Mouse (Mus musculus): ENCODE results near the gene Trim43c. TPM values are rescaled to one million over a fixed set of nuclear protein-coding genes. Genes with fewer than 3 reads are reported as not detected.
"Not testable (repeated sequence)": the region's sequence is repeated elsewhere in the genome, so short reads cannot be mapped to it uniquely, and the experiment has no call there.

The Trim43c gene
- not detected in 2 replicates for polyA plus RNA-seq (2015; fragmentation: Nextera tagmentation; extraction: Ambion mirVana)

DNA sequence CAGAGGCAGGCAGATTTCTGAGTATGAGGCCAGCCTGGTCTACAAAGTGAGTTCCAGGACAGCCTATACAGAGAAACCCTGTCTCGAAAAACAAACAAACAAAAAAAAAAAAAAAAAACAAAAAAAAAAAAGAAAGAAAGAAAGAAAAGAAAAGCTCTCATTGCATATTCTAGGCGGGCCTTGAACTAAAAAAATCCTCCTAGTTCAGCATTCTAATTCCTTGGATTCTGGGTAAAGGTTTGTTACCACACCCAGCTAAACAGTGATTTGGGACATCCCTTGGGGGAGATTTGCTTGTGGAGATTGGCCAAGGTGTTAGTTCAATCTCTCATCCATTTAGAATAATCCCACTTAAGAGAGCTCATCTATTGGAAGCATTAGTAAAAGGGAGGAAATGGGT, at the start of gene Trim43c:
TSS of gene Trim43c (plus strand) at position 301 of the 400 bp plus-strand sequence.
- WGBS, result 85% methylated on average over 1 of the region's 2 CpGs
- not testable (repeated sequence) for H3K9ac ChIP-seq (ENCODE audit: low read depth, low read length); H3K4me1 ChIP-seq (replicated peaks; ENCODE audit: control insufficient read depth, insufficient read depth, low read length); ATAC-seq; H3K36me3 ChIP-seq (ENCODE audit: control insufficient read depth, insufficient read depth); H3K9me3 ChIP-seq (ENCODE audit: control insufficient read depth); H3K27ac ChIP-seq (ENCODE audit: low read depth, low read length); H3K4me2 ChIP-seq (replicated peaks; ENCODE audit: low read depth); H3K4me3 ChIP-seq (ENCODE audit: low read depth, low read length); H3K27me3 ChIP-seq (replicated peaks; ENCODE audit: control insufficient read depth, insufficient read depth, low read length)

DNA sequence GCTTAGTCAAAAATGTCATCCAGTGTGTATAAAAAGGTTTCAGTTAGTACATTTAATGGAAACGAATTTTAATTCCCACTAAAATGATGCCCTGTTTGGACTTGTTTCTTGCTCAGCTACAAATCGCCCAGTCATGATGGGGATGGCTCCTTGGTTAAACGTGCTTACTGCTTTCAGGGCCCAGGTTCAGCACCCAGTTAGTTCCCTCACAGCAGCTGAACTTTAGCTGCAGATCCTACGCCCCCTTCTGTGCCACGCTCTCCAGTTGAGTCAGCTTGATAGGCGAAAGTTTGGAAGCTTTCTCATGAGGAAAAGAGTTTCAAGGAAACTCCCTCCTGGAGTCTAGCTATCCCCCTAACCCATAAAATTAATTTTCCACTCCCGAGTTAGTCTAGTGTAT, 14.1 kb downstream of the Trim43c start:
- WGBS, result 49% methylated on average over 7 of the region's 7 CpGs
- not testable (repeated sequence) for H3K4me3 ChIP-seq (ENCODE audit: low read depth, low read length); H3K4me1 ChIP-seq (replicated peaks; ENCODE audit: control insufficient read depth, insufficient read depth, low read length); H3K36me3 ChIP-seq (ENCODE audit: control insufficient read depth, insufficient read depth); H3K27ac ChIP-seq (ENCODE audit: low read depth, low read length); H3K9ac ChIP-seq (ENCODE audit: low read depth, low read length); H3K9me3 ChIP-seq (ENCODE audit: control insufficient read depth); H3K27me3 ChIP-seq (replicated peaks; ENCODE audit: control insufficient read depth, insufficient read depth, low read length); ATAC-seq; H3K4me2 ChIP-seq (replicated peaks; ENCODE audit: low read depth)

GRCm38 (mm10) chr9:88858566-88859492, 19.9 kb downstream of the Trim43c start:
- ATAC-seq, result peak; percentile 99
- 0 out of 2 replicates have a peak, but pooled peaks have one; percentile 11 for TF ChIP-seq CTCF (IDR thresholded peaks at IDR 0.05; ENCODE audit: low read depth)
- H3K36me3 ChIP-seq (ENCODE audit: control insufficient read depth, insufficient read depth), result not testable (repeated sequence)

More at GRCm38 (mm10) chr9:88858566-88859492, 19.9 kb downstream of the Trim43c start:
- WGBS, result 2% methylated on average over 46 of the region's 52 CpGs
- not testable (repeated sequence) for H3K27ac ChIP-seq (ENCODE audit: low read depth, low read length); H3K27me3 ChIP-seq (replicated peaks; ENCODE audit: control insufficient read depth, insufficient read depth, low read length); H3K9ac ChIP-seq (ENCODE audit: low read depth, low read length); H3K4me1 ChIP-seq (replicated peaks; ENCODE audit: control insufficient read depth, insufficient read depth, low read length); H3K9me3 ChIP-seq (ENCODE audit: control insufficient read depth)
- Histone ChIP-seq H3K4me3 (ENCODE audit: low read depth, low read length) (peak overlapping the region; percentile 40), H3K4me2 (replicated peaks; ENCODE audit: low read depth) (peak overlapping the region; percentile 68)

Other genes starting within 250 kb of the Trim43c start
- gene Mthfsl, start 118.9 kb upstream of the Trim43c start, polyA plus RNA-seq (2015; fragmentation: Nextera tagmentation; extraction: Ambion mirVana), result 51.1 and 53.3 TPM in 2 replicates
- 1.6 and 2.4 TPM in 2 replicates for gene Bcl2a1d, start 107.2 kb upstream of the Trim43c start, polyA plus RNA-seq (2015; fragmentation: Nextera tagmentation; extraction: Ambion mirVana)
- 2.6 and 2.7 TPM in 2 replicates for gene Bcl2a1a, start 117.7 kb downstream of the Trim43c start, polyA plus RNA-seq (2015; fragmentation: Nextera tagmentation; extraction: Ambion mirVana)

Measured in intestine, postnatal 0 days (tissue).